Mouse (Mus musculus) spleen, adult 2 months (tissue): Measurements from ENCODE around the gene Tnfrsf9. TPM values are rescaled to one million over a fixed set of nuclear protein-coding genes. Genes with fewer than 3 reads are reported as not detected.

ENCODE experiments used
- DNase-seq, 2 experiments: peaks; one replicate each; pipeline versions ENCODE4 v3.0.0 to v3.0.0-alpha.2; 2012 to 2021; ENCODE audit warnings: low spot score in 2 of 2, low read depth in 1 of 2
- H3K27ac ChIP-seq: fragments of 200-500 bp; 2 replicates; pipeline ENCODE4 v1.5.1; 2012; ENCODE audit warnings: low read length, inconsistent platforms; ENCODE audit not compliant: insufficient read depth
- H3K27me3 ChIP-seq: fragments of 200-500 bp; 2 replicates; pipeline ENCODE4 v1.6.1; 2012; ENCODE audit warnings: mild to moderate bottlenecking, moderate library complexity, low read length, inconsistent platforms; ENCODE audit not compliant: control insufficient read depth, insufficient read depth
- H3K36me3 ChIP-seq: fragments of 200-500 bp; 2 replicates; pipeline ENCODE4 v1.6.1; 2012; ENCODE audit warnings: mild to moderate bottlenecking, low read length, inconsistent platforms; ENCODE audit not compliant: control insufficient read depth, insufficient read depth
- H3K4me1 ChIP-seq: fragments of 200-500 bp; 2 replicates; pipeline ENCODE4 v1.6.1; 2011; ENCODE audit warnings: inconsistent platforms; ENCODE audit not compliant: control insufficient read depth, insufficient read depth, insufficient read length
- H3K4me3 ChIP-seq: fragments of 200-500 bp; 2 replicates; pipeline ENCODE4 v1.5.1; 2011; ENCODE audit warnings: mild to moderate bottlenecking, inconsistent platforms; ENCODE audit not compliant: insufficient read depth, insufficient read length; ENCODE audit errors: extremely low read depth
- CTCF ChIP-seq: fragments of 200-500 bp; IDR thresholded peaks from 2 replicates; pipeline ENCODE4 v1.5.1; 2011; ENCODE audit warnings: mild to moderate bottlenecking, inconsistent platforms; ENCODE audit not compliant: insufficient read depth, insufficient read length, insufficient replicate concordance; ENCODE audit errors: extremely low read depth
- POLR2A ChIP-seq: fragments of 200-500 bp; IDR thresholded peaks from 2 replicates; pipeline ENCODE4 v1.6.1; 2011; ENCODE audit warnings: low read depth, low read length, inconsistent platforms
- WGBS: fragments of 180-500 bp; shearing (Covaris S2); methylation state at CpG from one replicate; pipeline ENCODE4 v1.1.7; 2018; 5-methylcytosine and 5-hydroxymethylcytosine counted together
- polyA plus RNA-seq: library from polyadenylated mRNA; depleted of rRNA; stranded (reverse); fragments of >200 nt; gene quantifications from 2 replicates; pipeline ENCODE4 v1.2.3, GENCODE M21; 2012

Gene Tnfrsf9
- polyA plus RNA-seq, 1 experiment, result 2.2 TPM

DNA sequence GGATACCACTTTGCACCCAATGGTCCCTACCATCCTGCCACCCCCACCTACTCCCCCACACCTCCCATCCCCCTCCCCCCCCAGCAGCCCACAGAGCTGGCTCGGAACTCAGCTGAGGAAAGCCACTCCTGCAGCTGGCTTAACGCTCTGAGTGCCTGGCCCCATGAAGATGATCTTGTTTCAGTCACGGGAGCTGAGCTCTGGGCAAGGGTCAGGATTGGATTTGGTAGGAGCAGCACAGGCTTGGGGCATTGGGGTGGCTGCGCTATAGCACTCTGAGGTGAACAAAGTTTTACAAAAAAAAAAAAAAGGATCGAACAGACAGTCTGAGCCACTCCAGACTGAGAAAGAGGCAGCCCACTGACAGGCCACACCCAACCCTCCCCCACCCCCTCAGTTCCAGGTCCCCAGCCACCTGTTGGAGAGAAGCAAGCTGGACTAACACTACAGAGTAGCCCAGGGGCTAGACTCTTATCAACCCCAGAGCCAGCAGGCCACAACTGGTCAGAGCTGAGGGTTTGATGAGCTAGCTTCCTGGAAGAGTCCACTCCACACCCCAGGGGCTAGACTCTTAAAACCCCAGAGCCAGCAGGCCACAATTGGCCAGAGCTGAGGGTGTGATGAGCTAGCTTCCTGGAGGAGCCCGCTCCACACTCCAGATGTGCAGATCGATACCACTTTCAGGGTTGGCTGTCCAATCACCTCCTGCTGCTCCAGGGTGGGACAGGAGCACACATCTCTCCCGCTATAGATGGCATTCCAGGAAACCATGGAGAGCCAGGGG, 19.5 kb upstream of the Tnfrsf9 start:
- H3K36me3 ChIP-seq, result peaks cover 26% of the 10 kb centered on the region
- H3K27ac ChIP-seq, result no peak overlapping the region
- H3K4me3 ChIP-seq, result no peak overlapping the region
- no peaks in the 10 kb centered on the region for H3K27me3 ChIP-seq
- no peaks in the 10 kb centered on the region for H3K4me1 ChIP-seq
- WGBS, result 71% methylated on average over 8 of the region's 8 CpGs
- TF ChIP-seq POLR2A (no peak), CTCF (no peak)
- no peak for DNase-seq

DNA sequence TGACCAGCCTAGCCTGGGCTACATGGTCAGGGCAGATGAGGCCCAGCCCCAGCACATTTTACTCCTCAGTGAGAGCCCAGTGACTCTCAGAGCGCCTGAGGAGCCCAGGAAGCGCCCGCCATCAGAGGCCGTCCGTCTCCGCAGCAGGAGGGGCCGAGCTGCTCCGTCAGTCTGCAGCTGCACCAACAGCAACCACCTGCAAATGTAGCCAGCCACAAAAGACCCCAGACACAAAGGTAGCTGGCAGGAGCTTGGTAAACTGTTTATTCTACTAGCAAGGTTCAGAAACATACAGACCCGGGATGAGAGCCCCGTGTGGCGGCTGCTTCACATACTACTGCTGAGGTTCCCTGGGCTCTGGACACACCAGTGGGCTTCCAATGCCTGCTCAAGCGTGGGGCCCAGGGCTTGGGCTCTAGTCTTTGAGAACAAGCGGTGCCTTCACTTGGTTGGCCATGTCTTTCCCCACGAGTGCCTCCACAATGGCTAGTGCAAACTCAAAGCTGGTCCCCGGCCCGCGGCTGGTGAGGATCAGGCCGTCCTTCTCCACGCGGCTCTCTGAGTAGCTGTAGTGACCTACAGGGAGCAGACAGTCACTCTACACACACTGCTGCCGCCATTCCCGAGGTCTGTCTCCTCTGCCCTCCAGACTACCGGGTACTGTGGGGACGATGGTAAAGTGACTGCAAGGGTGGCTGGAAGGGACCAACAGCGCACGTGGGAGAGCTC, 17.3 kb upstream of the Tnfrsf9 start:
- peaks cover 29% of the 10 kb centered on the region for H3K36me3 ChIP-seq
- no peak overlapping the region for H3K4me3 ChIP-seq

DNA sequence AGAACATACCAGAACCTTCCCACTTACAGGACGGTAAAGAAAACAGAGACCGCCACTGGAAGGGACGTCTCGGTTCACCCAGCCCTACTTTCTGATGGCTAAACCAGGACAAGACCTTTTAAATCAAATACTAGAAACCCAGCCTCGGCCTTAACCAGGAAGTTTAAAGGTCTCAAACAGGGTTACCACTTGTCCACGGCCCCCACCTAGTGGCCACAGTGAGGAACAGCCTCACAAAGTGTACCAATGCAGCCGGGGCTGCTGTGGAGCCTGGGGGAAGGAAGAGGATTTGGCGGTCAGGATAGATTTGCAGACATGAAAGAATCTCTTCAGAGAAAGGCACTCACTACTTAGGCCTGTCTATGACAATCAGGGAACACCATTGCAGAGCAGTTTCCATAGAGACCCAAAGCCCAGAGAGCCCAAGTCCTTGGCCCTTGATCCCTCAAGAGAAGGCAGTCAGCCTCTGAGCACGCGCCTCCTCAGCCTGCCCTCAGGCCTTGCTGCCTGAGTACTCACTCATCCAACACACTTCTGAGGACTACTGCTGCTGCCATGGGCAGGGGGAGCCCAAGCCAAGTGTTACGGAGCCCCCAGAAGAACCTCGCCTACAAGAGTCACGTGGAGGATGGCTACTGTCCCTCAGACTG, 15.5 kb upstream of the Tnfrsf9 start:
- DNase-seq, result peak; percentile 47 to 65
- no peaks in the 10 kb centered on the region for H3K27me3 ChIP-seq
- peaks cover 37% of the 10 kb centered on the region for H3K36me3 ChIP-seq
- TF ChIP-seq POLR2A (no peak), CTCF (peak; percentile 88; the same call in 1 of the 2 replicates)
- no peaks in the 10 kb centered on the region for H3K4me1 ChIP-seq
- H3K4me3 ChIP-seq, result no peak overlapping the region
- no peak overlapping the region for H3K27ac ChIP-seq
- 57% methylated on average over 13 of the region's 13 CpGs for WGBS

More for the DNA sequence above, 17.3 kb upstream of the Tnfrsf9 start:
- no peak for TF ChIP-seq CTCF
- TF ChIP-seq POLR2A, result no peak
- no peaks in the 10 kb centered on the region for H3K27me3 ChIP-seq
- no peak for DNase-seq
- H3K27ac ChIP-seq, result no peak overlapping the region
- 90% methylated on average over 26 of the region's 26 CpGs for WGBS
- no peaks in the 10 kb centered on the region for H3K4me1 ChIP-seq

DNA sequence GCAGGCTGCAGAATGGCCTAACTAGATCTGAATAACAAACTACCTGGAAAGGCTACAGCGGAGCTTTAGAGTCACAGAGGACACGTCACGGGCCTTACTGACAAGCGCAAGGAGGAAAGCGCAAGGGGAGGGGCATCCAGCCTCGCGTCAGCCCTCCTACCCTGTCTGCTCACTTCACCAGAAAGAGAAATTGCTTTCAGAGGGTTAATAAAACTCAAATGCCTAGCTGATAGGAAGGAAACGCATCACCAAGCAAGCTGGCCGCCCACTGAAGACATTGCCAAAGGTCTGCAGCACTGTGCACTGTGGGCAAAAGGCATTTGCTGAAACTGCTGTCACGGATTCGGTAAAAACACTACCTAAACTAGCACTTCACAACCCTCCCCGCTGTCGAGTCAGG, 13.9 kb upstream of the Tnfrsf9 start:
- Histone ChIP-seq H3K27ac (no peak overlapping the region), H3K27me3 (no peaks in the 10 kb centered on the region), H3K4me3 (no peak overlapping the region), H3K36me3 (peaks cover 45% of the 10 kb centered on the region), H3K4me1 (no peaks in the 10 kb centered on the region)
- WGBS, result 95% methylated on average over 13 of the region's 13 CpGs
- DNase-seq, result no peak
- no peak for TF ChIP-seq CTCF
- TF ChIP-seq POLR2A, result no peak

DNA sequence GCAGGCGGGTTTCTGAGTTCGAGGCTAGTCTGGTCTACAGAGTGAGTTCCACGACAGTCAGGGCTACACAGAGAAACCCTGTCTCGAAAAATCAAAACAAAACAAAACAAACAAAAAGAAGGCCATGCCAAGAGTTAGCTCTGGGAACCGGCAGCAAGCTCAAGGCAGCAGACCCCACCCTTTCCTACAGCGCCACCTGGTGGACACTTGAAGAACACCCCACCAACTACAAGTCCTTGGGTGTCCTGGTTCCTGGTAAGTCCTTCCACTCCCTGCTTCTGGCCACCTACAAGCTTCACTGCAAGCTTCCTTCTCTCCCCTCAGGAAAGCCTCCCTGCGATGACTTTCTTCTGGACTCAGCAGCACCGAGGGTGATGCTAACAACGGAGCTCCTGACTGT, 12.7 kb upstream of the Tnfrsf9 start:
- no peaks in the 10 kb centered on the region for H3K4me1 ChIP-seq
- no peaks in the 10 kb centered on the region for H3K27me3 ChIP-seq
- WGBS, result 60% methylated on average over 9 of the region's 9 CpGs
- no peak overlapping the region for H3K4me3 ChIP-seq
- peak in 1 of 2 experiments; percentile 67 for DNase-seq
- TF ChIP-seq CTCF, result peak; percentile 83; the same call in 1 of the 2 replicates
- no peak for TF ChIP-seq POLR2A
- no peak overlapping the region for H3K27ac ChIP-seq
- H3K36me3 ChIP-seq, result peaks cover 43% of the 10 kb centered on the region

DNA sequence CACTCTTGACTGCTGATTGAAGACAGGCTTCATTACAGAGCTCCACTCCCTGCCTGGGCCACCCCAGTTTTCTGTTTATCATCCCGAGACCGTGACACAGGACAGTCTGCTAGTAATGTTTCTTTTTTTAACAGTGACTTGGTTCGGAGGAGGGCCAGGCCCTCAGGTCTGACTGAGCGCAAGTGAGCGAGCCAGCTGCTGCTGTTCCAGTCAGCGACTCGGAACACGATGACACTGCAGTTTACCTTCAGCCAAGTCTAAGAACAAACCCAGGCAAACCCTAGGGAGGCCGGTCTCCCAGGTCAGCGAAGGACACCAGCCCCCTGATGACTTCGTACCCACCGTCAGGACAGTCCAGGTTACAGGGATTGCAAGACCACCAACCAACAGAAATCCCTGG, 12.3 kb upstream of the Tnfrsf9 start:
- no peak overlapping the region for H3K4me3 ChIP-seq
- H3K4me1 ChIP-seq, result no peaks in the 10 kb centered on the region
- no peaks in the 10 kb centered on the region for H3K27me3 ChIP-seq
- no peak for DNase-seq
- TF ChIP-seq CTCF (no peak), POLR2A (no peak)
- 88% methylated on average over 12 of the region's 12 CpGs for WGBS
- H3K27ac ChIP-seq, result no peak overlapping the region
- peaks cover 42% of the 10 kb centered on the region for H3K36me3 ChIP-seq
